Mouse (Mus musculus) right cerebral cortex, adult 2 months (tissue): ENCODE measurements around the gene Olfr872.
"Not testable (repeated sequence)": the region's sequence is repeated elsewhere in the genome, so short reads cannot be mapped to it uniquely, and the experiment has no call there.

Source experiments
- DNase-seq, 2 experiments: peaks; one replicate each; pipeline ENCODE4 v3.0.0; 2021 to 2022; ENCODE audit warnings: low spot score in 2 of 2

The Olfr872 gene

GRCm38 (mm10) chr9:20236819-20237218 lies at the start of gene Olfr872:
Gene Olfr872 (plus strand): TSS chr9:20237119.
- no peak for DNase-seq

GRCm38 (mm10) chr9:20202131-20202530 lies 34.8 kb upstream of the Olfr872 start:
- no peak for DNase-seq

GRCm38 (mm10) chr9:20203413-20203984 lies 33.4 kb upstream of the Olfr872 start:
- not testable (repeated sequence) for DNase-seq

GRCm38 (mm10) chr9:20210812-20211211 lies 26.1 kb upstream of the Olfr872 start:
- no peak for DNase-seq

GRCm38 (mm10) chr9:20211477-20211876 lies 25.4 kb upstream of the Olfr872 start:
- DNase-seq: no peak

DNA sequence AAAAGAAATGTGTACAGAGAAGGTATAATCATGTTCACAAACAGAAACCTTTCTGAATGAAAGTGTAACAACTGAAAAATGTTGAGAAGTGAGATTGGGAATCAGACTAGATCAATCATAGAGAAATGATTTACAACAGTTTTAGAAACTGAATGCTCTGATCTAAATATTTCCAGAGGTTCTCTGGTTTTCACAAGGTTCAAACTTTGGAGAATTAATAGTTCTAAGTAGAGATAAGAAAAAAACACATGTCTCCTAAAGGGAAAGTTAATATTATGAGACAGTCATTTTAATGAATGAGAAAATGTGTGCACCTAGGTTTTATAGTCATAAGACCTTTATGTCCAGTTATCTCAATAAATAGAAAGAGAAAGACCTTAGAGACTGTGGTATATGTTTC lies 25.0 kb upstream of the Olfr872 start, which contains the start of gene Olfr871:
Gene Olfr871 (plus strand): TSS at position 301 of the 400 bp plus-strand sequence.
- DNase-seq: no peak

- DNase-seq: no peak
Observed at GRCm38 (mm10) chr9:20237378-20237777, 459 bp downstream of the Olfr872 start.

DNA sequence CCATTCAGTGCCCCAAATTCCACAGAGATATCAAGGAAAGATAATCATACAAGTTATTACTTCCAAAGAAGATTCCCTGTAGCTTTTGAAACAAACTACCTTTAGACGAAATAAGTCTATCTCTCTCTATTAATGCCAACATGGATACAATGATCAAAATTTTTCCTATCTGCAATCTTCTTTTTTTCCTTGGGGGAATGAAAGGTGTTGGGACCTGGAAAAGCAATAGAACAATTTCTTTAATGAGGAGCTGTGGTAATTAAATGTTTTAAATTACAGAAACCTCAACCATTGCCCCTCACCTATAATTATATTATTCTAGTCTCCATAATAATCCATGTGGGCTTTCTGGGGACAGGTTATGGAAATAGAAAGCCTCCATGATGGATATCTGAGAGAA lies 45.1 kb downstream of the Olfr872 start, which contains the start of gene Olfr39:
Gene Olfr39 (plus strand): TSS at position 301 of the 400 bp plus-strand sequence.
- no peak for DNase-seq

DNA sequence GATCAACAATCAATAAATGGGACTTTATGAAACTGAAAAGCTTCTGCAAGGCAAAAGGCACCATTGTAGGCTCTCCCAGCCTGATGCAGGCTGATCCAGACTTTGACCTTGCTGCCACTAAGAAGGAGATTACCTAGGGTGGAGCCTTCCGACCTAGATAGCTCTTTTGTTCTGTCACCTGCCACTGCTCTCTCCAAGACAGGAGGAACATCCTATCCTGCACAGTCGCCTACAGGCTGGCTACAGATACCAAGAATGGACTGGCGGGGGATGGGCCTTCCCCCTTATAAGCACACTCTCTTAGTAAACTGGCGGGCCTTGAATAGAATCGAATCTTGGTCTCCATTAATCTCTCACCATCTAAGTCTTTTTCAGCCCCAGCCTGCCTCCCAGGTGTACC lies 58.6 kb downstream of the Olfr872 start:
- not testable (repeated sequence) for DNase-seq

DNA sequence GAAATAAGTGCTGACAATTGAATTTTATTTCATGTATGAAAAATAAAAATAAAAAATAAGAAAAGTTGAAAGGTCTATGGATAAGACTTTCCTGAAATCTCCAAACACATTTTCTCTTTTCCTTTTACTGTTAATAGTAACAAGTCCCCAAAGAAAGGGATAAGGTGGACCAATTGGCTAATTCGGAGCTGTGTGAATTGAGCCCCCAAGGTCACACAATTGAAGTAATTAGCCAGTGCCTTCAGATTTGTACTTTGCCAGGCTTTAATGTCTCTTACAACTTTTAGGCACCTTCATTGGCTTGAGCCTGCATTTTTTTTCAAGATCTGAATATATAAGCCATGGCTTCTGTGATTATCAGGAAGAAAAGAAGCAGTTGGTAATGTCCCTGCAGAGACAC lies 61.3 kb downstream of the Olfr872 start, which contains the start of gene Olfr873:
Gene Olfr873 (plus strand): TSS at position 301 of the 400 bp plus-strand sequence.
- DNase-seq: no peak
